Mouse (Mus musculus) fibroblast of lung, adult 2 months (primary cell): ENCODE data around the gene Ddb1.
"Not testable (repeated sequence)": the region's sequence is repeated elsewhere in the genome, so short reads cannot be mapped to it uniquely, and the experiment has no call there.

Experiments used
- DNase-seq: peaks from one replicate; pipeline ENCODE4 v3.0.0-alpha.2; 2011; ENCODE audit warnings: low read depth

The Ddb1 gene

GRCm38 (mm10) chr19:10605293-10605900 is at the start of gene Ddb1, which contains the start of gene Tkfc:
Ddb1 (plus strand) TSS chr19:10605327.
Tkfc (minus strand) TSS chr19:10605654.
- DNase-seq, result peak; percentile 95

DNA sequence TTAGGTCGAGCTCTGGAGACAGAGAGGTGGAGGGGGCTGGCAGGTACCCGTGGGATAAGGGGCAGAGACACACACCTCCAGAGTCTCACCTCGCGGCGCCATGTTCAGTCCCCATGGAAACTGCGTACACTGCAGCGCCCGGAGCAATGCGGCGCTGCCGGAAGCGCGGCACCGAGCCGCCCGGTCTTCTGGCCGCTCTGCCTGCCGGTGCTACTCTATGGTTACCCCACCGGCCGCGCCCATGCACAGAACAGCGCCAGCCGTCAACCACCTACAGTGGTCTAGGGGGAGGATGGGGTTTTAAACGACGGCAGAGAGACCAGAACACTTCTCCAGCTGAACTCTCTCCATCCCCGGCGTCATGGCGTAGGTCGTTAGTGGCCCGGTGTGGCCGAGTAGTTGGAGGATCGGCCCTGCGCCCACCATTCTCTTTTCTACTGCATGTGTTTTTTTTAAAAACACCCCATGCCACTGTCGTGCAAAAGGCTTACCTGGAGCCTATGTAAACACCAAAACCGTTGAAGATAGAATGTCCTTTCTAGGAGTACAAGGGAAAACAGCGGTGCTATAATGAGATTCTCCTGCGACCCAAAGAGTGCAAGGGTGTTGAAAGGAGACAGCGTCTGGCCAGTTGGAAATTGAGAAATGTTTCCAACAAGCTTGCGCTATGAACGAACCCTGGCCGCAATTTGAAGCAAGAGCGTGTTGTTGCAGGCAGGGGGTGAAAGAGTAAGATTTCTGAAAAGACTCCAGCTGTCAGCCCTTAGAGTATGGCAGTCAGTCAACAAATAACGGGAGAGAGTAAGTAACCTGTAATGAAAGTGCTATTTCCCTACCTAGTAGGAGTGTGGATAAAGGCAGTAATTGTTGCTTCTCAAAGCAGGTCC is 49.3 kb upstream of the Ddb1 start, which contains the start of gene Tmem216:
TSS of gene Tmem216 (minus strand) at position 615 of the 887 bp plus-strand sequence.
- DNase-seq, result no peak

DNA sequence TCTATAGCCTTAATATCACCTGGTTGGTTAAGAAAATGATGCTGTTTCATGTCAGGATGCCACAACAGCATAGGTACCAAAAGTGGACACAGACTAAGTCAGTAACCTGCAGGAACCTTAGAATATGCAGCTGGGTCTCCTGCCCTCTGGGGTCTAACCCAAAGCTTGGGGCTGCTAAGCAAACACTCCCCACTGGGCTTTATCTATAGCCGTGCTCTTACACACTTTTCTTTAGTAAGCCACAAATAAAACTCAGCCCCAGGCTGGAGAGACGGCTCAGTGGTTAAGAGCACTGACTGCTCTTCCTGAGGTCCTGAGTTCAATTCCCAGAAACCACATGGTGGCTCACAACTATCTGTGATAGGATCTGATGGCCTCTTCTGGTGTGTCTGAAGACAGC is 48.1 kb upstream of the Ddb1 start:
- no peak for DNase-seq

GRCm38 (mm10) chr19:10557430-10557829 is 47.7 kb upstream of the Ddb1 start:
- no peak for DNase-seq

GRCm38 (mm10) chr19:10557837-10558375 is 47.2 kb upstream of the Ddb1 start:
- not testable (repeated sequence) for DNase-seq

GRCm38 (mm10) chr19:10560108-10560507 is 45.0 kb upstream of the Ddb1 start:
- DNase-seq, result no peak

GRCm38 (mm10) chr19:10561558-10562314 is 43.4 kb upstream of the Ddb1 start:
- DNase-seq, result no peak

GRCm38 (mm10) chr19:10562351-10562750 is 42.8 kb upstream of the Ddb1 start:
- no peak for DNase-seq

DNA sequence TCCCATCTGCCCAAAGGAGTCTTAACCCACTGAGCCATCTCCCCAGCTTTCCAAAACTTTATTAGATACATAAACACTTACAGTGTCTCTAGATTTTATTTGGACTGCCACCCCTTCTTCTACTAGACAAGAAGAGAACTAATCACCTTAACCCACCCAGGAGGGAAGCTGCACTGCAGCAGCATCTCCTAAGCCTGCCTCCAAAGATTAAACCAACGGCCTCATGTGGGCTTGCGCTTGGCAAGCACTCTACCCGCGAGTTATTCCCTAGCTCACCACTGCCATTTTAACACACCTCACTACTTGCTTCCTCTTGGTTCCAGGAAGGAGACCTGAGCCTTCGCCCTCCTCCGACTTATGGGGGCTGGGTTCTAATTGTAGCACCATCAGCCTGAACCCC is 40.8 kb upstream of the Ddb1 start:
- no peak for DNase-seq

- DNase-seq, result no peak
These were observed 39.9 kb upstream of the Ddb1 start for GRCm38 (mm10) chr19:10565217-10565616.

- no peak for DNase-seq
These were observed 35.5 kb upstream of the Ddb1 start for GRCm38 (mm10) chr19:10569627-10570026.

GRCm38 (mm10) chr19:10576690-10577561 is 28.2 kb upstream of the Ddb1 start, which contains the start of the genes Cyb561a3 and Tmem138:
Cyb561a3 (plus strand) TSS chr19:10577172.
Tmem138 (minus strand) TSS chr19:10577362.
- peak; percentile 92 for DNase-seq

- DNase-seq, result no peak
These were observed 25.0 kb upstream of the Ddb1 start for GRCm38 (mm10) chr19:10580102-10580501.

DNA sequence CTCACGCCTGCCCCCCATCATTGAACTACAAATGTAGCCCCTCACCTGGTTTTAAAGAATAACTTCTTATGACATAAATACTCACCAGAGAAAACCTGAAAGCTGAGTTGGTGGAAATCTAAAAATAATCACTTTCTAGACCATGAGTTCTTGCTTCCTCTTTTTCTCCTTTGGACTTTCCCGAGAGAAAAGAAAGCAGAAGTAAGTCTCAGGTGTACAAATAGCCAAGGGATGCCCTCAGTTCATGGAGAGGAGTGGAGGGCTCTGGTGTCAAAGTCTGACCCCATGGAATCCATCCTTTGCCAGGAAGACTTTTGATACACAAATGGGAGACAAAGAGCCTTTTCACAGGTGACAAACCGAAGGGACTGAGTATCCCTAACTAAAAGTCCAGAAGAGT is 24.4 kb upstream of the Ddb1 start:
- no peak for DNase-seq

DNA sequence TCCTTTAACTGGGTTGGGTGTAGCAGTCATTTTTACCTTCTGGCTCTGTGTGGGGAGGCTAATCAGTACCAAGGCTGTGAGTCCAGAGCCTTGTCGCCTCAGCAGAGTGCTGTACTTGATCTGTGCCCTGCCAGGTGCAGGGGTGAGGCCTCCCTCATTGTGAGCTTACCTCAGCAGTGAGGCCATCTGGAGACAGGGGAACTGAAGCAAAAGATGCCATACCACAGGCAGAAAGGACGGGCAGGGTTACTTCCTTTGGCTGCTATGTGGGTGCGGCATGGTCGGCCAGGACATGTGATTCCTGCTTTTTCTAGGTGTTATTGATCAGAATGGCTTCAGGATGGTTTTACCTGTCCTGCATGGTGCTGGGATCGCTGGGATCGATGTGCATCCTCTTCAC is 23.1 kb upstream of the Ddb1 start:
- no peak for DNase-seq

- no peak for DNase-seq
These were observed 21.5 kb upstream of the Ddb1 start for GRCm38 (mm10) chr19:10583550-10584146.

GRCm38 (mm10) chr19:10585112-10585511 is 20.0 kb upstream of the Ddb1 start:
- DNase-seq, result no peak

- DNase-seq, result no peak
These were observed 17.9 kb upstream of the Ddb1 start for GRCm38 (mm10) chr19:10587231-10587630.

DNA sequence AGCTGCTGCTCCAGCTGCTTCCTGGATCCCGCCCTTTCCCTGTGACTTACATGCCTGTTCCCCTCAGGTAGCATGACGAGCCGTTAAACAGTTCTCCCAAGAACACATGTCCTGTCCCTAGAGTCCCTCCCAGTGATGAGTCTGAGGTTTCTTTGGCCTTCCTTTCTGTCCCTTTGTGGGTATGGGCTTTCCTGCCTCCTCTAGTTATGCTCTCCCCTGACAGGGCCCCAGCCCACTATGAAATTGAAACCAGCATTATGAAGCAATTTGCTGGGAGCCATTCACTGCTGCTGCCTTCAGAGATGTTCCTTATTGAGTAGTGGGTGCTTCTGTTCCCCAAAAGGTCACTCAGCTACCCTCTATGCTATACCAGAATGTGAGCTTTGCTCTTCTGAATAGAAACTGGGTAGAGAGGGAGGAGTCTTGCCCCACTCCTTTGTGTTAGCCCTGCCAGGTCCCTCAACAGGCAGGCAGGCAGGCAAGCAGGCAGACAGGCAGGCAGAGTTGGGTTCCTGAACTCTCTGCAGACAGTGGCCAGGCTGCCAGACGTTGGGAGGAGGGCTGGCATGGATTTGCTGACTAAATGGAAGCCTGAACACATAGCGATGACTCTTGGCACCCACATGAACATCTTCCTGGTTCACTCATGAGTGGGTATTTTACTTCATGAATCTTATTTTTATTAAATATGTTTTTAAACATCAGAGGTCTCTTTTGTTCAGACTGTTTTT is 15.8 kb upstream of the Ddb1 start:
- no peak for DNase-seq

GRCm38 (mm10) chr19:10590301-10590700 is 14.8 kb upstream of the Ddb1 start:
- DNase-seq, result no peak
